22 mouse cellular contexts compared by ENCODE assay signal in genomic region chr14:47551668-47552067, GRCm38 (mm10).
"Had no signal": no experiment of that assay in that cellular context is flagged by ENCODE, and none has a peak within 500 bp of the region (broad histone marks: within the 10 kb centered on the region; RNA-seq: fewer than 3 reads in every experiment).

No protein-coding gene starts in this region.

- H3K9ac ChIP-seq: limb, embryonic 15.5 days; liver, embryonic 15.5 days; lung, embryonic 14.5 days; midbrain, embryonic 12.5 days; neural tube, embryonic 13.5 days; neural tube, embryonic 15.5 days had no signal

- H3K27ac ChIP-seq: limb, embryonic 15.5 days; liver, embryonic 15.5 days; midbrain, embryonic 10.5 days; midbrain, embryonic 12.5 days; neural tube, embryonic 13.5 days; neural tube, embryonic 15.5 days had no signal

- DNase-seq: lung, adult 18-20 months; lung, embryonic 14.5 days; lung, postnatal 10 days; lung, postnatal 4 days; midbrain, embryonic 14.5 days; retina, postnatal 1 day; right cerebral cortex, adult 18-20 months; right cerebral cortex, postnatal 25 days; right cerebral cortex, postnatal 4 days; spleen, adult 18-20 months; thymus, adult 18-20 months; thymus, postnatal 14 days; thymus, postnatal 36 days had no signal

- H3K27me3 ChIP-seq: limb, embryonic 15.5 days; liver, embryonic 15.5 days; midbrain, embryonic 12.5 days; neural tube, embryonic 13.5 days; neural tube, embryonic 15.5 days had no signal

- H3K9me3 ChIP-seq: limb, embryonic 15.5 days; liver, embryonic 15.5 days; midbrain, embryonic 10.5 days; midbrain, embryonic 12.5 days; neural tube, embryonic 13.5 days; neural tube, embryonic 15.5 days had no signal

- H3K4me2 ChIP-seq: limb, embryonic 15.5 days; liver, embryonic 11.5 days; liver, embryonic 15.5 days; lung, embryonic 14.5 days; midbrain, embryonic 12.5 days; neural tube, embryonic 13.5 days; neural tube, embryonic 15.5 days had no signal

- H3K4me1 ChIP-seq: limb, embryonic 15.5 days; liver, embryonic 15.5 days; midbrain, embryonic 10.5 days; midbrain, embryonic 12.5 days; neural tube, embryonic 13.5 days; neural tube, embryonic 15.5 days had no signal

- H3K4me3 ChIP-seq: limb, embryonic 15.5 days; liver, embryonic 15.5 days; midbrain, embryonic 10.5 days; midbrain, embryonic 12.5 days; myocyte; neural tube, embryonic 13.5 days; neural tube, embryonic 15.5 days had no signal

- ATAC-seq: midbrain, embryonic 16.5 days had no signal
